Mouse (Mus musculus): ENCODE measurements around the gene Trip4.
A peak's percentile ranks its signal among the peaks of the same experiment; 100 is the strongest.

- peak; percentile 44 for TF ChIP-seq CTCF (conservative IDR thresholded peaks at IDR 0.05; ENCODE audit: low read length)
- no peak for TF ChIP-seq POU5F1 (IDR thresholded peaks at IDR 0.05; ENCODE audit: borderline replicate concordance, low read length)
- no peak for TF ChIP-seq NANOG (IDR thresholded peaks at IDR 0.05; ENCODE audit: borderline replicate concordance, low read length)
Measured at GRCm38 (mm10) chr9:65903419-65903818, 5.2 kb downstream of the Trip4 start.

Data from E14TG2a.4 (cell line).